Mouse (Mus musculus): Measurements from ENCODE around the gene Catsperz.

Gene Catsperz

DNA sequence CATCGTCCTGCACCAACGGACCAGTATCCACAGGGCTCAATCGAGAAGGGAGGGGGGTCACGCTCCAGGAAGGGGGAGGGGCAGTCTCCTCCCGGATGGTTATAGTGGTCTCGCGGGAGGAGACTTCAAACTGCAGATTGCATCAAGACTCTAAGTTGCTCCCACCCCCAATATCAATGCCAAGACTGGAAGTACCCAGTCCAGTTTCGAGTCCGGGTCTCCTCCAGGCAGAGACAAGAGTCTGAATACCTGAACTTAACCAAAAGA lies at the start of gene Catsperz:
Gene Catsperz (minus strand): TSS at position 74 of the 267 bp plus-strand sequence.
- DNase-seq (ENCODE audit: low spot score), result no peak

DNA sequence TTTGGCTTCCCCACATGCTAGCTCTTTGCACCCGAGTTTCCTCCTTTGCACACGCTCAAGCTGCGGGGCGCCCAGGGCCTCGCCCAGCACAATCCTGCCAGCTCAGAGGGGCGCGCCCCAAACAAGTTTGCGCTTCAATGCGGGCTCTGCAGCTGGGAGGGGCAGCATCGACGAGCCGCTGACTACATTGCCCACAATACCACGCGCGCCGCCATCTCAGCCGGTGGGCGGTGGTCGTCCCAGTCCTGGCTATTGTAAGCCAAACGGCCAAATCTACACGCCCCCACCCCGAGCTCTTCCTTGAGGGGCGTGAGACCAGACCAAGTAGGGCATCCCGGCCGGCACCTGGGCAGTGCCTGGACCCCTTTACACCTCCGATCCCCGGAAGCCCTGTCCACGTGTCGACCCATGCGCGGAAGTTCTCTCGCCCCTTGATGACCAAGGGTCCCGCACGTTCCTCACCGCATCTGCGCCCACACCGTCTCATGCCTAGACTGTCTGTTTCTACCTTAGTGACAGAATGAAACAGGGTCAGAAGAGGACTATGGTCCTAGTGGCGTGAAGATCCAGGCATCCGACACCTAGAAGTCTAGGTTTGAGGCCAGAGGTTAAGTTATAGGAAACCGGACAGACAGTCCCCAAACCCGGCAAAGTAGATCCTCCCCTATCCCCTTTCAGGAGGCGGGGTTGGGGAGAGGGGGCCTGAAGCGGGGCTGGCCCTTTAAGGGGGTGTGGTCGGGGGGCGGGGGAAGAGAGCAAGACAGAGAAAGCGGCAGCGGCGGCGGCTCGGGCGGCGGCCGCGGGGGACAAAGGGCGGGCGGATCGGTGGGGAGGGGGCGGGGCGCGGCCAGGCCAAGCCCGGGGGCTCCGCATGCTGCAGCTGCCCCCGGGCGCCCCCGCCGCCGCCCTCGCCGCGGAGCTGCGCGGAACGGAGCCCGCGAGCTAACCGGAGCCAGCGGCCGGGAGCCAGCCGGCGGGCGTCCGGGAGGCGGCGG lies 49.3 kb upstream of the Catsperz start, which contains the start of gene Ppp1r14b:
Gene Ppp1r14b (plus strand): TSS at position 758 of the 995 bp plus-strand sequence.
- DNase-seq (ENCODE audit: low spot score), result peak; percentile 65

- DNase-seq (ENCODE audit: low spot score), result no peak
These were observed 48.5 kb upstream of the Catsperz start for GRCm38 (mm10) chr19:6973581-6974190.

DNA sequence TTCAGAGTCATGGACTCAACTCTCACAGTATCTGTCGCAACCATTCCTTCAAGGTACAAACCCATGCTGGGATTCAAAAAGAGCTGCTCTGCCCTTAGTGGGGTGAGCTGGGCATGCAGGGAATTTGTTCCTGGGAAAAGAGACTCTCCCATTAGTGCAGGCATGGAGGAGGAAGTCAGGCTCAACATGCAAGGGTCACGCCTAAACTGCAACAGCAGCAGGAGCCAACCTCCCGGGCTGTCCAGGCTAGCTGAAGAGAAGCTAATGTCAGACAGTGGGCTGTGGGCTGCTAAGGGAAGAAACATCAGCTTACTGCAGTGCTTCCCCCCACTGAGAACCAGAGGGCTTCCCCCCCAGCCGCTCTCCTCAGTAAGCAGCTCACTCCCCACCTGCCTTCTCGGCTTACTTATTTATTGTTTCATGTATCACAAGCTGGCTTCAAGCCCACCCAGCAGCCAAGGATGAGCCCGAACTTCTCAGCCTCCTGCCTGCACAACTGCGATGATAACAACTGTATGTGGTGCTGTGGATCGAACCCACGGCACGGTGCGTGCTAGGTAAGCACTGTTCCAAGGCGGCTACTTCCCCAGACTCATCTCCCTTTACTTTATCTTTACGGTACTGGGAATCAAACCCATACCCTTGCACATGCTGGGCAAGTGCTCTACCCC lies 47.2 kb upstream of the Catsperz start:
- DNase-seq (ENCODE audit: low spot score), result no peak

DNA sequence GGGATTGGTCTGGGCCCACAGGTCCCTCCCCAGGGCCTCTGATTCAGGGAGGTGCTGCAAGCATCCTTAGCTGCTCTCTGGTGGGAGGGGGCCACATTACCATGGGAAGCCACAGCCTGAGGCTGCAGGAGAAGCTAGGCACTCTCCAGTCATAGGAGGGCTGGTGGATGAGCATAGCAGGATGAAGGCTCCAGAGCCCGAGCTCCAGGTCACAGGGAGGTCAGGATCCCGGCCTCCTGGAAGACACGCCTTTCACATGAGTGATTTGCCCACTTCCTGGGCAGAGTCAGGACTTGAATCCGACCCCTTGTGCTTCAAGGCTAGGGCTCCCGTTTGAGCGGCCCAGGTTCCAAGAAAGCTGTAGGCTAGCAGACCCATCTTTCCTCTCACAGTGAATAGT lies 46.5 kb upstream of the Catsperz start:
- DNase-seq (ENCODE audit: low spot score), result no peak

- DNase-seq (ENCODE audit: low spot score), result no peak
These were observed 45.4 kb upstream of the Catsperz start for GRCm38 (mm10) chr19:6970460-6971085.

GRCm38 (mm10) chr19:6969665-6970381 lies 44.6 kb upstream of the Catsperz start:
- peak; percentile 66 for DNase-seq (ENCODE audit: low spot score)

DNA sequence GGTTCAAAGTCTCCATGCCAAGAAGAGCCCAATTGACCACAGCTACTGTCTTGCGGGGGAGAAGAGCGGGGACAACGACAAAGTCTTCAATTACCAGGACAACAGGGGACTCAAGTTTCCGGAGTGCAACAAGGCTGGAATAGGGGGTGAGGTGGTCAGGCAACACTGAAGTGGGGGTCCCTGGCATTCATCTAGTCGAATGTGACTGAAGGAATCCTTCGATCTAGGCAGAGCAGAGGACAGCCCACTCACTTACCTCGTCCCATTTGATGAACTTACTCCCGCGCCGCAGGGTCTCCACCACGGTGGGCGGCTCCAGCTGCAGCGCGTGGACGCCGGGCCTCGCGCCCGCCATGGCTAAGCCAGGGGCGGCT lies 44.1 kb upstream of the Catsperz start:
- DNase-seq (ENCODE audit: low spot score), result no peak

DNA sequence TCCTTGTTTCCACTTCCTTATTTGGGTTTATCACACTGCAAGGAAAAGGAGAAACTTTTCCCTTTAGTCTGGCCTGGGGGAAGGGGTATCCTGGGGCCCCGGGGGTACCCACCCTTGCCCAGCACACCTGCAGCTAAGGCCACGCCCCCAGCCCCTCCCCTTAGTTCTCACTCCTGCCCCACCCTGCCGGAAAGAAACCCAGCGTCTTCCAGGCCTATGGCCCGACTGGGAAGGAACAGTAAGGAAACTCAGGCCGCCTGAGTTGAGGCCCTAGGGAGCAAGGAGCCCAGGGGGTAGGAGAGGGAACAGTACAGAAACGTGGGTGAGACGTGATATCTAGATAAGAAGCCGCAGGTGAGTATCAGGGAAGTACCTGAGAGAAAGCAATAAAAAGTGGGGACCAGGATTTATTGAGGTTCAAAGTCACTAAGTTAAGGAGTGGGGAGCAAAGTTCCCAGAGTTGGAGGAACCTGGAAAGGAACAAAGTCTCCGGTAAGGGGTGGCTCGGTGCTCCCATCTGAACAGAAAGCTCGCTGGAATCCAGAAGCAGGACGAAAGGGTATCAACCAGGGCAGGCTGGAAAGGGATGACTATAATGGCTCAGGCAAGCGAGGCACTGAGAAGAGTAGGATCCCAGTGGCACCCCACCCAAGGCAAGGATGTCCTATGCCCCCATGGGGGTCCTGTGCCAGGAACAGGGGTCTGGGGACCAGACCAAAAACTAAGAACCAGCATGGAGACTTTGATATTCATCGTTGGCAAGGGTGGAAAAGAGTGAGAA lies 43.5 kb upstream of the Catsperz start:
- no peak for DNase-seq (ENCODE audit: low spot score)

DNA sequence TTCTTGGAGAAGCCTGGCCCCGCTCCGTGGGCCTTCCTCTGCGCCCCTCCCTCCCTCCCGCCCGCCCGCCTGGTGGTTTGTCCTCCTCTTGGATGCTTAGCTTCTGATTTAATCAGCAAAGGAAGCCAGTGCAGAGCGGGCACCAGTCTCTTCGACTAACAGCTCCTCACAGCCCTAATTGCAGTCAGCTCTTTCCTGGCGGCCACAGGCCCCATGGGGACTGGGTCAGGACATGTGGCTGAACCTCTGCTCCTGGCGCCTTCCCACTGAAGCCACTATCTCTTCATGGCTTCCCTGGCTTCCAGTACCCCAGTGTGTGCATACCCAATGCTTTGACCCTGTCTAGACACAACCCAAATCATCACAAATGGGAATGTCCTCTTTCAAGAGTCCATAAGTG lies 31.3 kb upstream of the Catsperz start:
- DNase-seq (ENCODE audit: low spot score), result no peak

- DNase-seq (ENCODE audit: low spot score), result no peak
These were observed 30.2 kb upstream of the Catsperz start for GRCm38 (mm10) chr19:6955424-6955823.

DNA sequence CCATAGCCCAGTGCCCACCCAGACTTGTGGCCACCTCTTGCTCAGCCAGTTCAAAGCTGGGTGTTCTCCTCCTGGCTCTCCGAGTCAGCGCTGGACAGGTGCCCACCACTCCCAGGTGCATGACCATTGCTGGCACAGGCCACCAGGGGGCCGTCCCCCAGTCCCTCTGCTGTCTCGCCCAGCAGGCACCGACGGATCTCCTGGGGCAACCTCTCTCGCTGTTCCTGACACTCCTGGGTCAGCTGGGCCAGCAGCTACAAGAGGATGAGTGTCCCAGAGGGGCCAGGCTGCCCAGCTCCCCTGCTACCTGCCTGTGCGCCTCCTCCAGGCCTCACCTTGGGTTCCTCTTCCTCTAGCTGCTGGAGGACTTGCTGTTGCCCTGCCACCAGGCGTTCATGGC lies 28.9 kb upstream of the Catsperz start:
- no peak for DNase-seq (ENCODE audit: low spot score)

GRCm38 (mm10) chr19:6952712-6953037 lies 27.5 kb upstream of the Catsperz start:
- DNase-seq (ENCODE audit: low spot score), result no peak

- peak; percentile 68 for DNase-seq (ENCODE audit: low spot score)
These were observed 27.0 kb upstream of the Catsperz start for GRCm38 (mm10) chr19:6951994-6952711.

DNA sequence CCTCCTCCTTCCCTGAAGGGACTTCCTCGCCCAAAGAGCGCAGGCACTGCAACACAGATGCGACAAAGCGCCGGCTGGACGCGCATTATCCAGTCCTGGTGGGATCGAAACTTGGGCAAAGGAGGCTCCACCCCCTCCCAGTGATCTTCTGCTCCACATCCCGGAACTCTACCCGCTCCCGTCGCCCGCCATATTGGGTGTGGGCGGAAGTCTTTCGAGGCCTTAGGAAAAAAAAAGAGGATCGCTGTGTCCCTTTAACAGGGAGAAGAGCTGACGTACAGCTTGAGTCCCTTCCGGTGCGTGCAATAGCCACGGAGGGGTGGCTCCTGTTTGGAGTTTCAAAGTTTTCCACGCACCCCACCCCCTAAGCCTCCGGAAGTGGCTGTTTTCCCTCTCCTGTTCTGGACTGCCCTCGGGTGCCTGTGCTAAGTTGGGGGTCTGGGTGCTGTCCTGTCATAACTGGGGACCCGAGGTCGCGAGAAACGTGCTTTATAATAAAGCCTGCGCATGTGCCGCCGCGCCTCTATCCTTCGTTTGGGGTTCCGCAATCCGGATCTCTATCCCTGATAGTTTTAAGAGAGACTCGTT lies 26.3 kb upstream of the Catsperz start:
- peak; percentile 89 for DNase-seq (ENCODE audit: low spot score)

- no peak for DNase-seq (ENCODE audit: low spot score)
These were observed 25.5 kb upstream of the Catsperz start for GRCm38 (mm10) chr19:6950613-6951153.

DNA sequence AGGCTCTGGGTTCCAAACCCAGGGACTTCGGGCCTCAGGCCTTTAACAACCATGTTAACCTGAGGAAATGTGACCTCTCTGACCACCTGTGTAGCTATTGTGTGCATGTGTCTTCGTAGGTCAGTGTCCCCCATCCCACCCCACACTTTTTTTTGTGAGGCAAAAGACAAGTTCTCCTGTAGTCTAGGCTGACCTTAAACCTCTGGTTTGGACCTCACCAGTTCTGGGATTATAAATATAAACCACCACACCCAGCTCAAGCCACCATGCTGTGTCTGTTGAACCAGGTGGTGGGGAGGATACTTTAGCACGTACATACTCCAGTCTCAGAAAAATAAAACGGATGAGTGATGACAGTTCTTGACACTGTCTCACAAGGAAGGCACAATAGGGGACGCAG lies 24.8 kb upstream of the Catsperz start:
- DNase-seq (ENCODE audit: low spot score), result no peak

DNA sequence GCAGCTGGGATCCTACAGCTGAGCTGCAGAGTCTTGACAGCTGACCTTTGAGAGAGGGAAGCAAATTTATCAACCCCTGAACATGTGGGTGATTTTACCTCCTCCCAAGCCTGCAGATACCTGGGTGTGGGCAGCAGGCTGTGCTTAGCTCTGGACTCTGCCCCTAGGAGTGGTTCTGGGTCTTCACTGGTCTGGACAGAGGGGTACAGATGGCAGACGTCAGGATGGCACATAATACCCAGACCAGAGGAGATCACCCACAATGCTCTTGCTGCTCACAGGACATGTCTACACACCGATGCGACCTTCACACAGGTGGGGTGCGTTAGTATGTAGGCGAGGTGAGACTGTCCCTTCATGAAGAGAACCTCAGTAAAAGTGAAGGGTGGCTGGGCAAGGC lies 24.4 kb upstream of the Catsperz start:
- DNase-seq (ENCODE audit: low spot score), result no peak

GRCm38 (mm10) chr19:6948186-6948585 lies 23.0 kb upstream of the Catsperz start:
- no peak for DNase-seq (ENCODE audit: low spot score)

DNA sequence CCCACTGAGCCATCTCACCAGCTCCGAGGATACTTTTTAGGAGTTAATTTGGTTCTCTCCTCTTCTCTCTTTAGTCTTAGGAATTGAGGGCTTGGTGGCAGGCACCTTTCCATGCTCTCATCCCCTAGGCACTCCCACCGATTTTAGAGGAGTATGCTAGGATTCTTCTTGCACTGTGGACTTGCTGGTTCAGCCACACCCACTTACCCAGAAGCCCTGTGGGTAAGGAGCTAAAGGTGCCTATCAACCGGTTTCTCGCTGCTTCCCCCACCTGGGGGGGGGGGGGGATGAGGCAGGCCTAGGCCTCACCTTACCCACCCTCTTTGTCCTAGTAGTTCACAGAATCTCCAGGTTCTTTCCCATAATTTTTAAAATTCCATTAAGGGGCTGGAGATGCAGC lies 22.6 kb upstream of the Catsperz start:
- DNase-seq (ENCODE audit: low spot score), result no peak

Measured in ovary, postnatal 14 days (tissue).